Mouse (Mus musculus): ENCODE data around the gene Atg101. TPM values are rescaled to one million over a fixed set of nuclear protein-coding genes. Genes with fewer than 3 reads are reported as not detected.

Atg101 gene
- 30.7 and 34.8 TPM in 2 replicates for total RNA-seq (2017)

GRCm38 (mm10) chr15:101283911-101284750 lies at the start of gene Atg101:
TSS of gene Atg101 (plus strand) at chr15:101284272.
- peak; percentile 93 for ATAC-seq (replicated peaks; ENCODE audit: low read depth, poor library complexity, severe bottlenecking)

- no peak for ATAC-seq (replicated peaks; ENCODE audit: low read depth, poor library complexity, severe bottlenecking)
Measured at GRCm38 (mm10) chr15:101234611-101235341, 49.3 kb upstream of the Atg101 start.

DNA sequence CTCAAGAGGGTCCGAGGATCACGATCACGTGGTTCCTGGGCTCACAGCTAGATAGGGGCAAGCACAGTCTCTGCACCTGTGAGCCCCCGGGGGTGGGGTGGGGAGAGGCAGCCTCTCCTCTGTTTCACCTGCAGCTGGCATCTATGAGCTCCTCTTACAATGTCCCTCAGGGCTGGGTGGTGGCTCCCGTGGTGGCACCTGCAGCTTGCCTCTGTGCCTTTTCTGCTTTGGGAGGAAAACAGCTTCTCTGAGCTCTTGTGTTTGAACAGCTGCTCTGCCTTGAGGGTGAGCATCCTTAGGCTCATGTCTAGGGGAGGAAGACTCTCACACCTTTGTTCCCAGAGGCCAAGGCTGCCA lies 48.8 kb upstream of the Atg101 start:
- ATAC-seq (replicated peaks; ENCODE audit: low read depth, poor library complexity, severe bottlenecking) = no peak

- ATAC-seq (replicated peaks; ENCODE audit: low read depth, poor library complexity, severe bottlenecking) = no peak
Measured at GRCm38 (mm10) chr15:101235728-101236327, 48.2 kb upstream of the Atg101 start.

GRCm38 (mm10) chr15:101236878-101237277 lies 47.2 kb upstream of the Atg101 start:
- peak; percentile 62 for ATAC-seq (replicated peaks; ENCODE audit: low read depth, poor library complexity, severe bottlenecking)

DNA sequence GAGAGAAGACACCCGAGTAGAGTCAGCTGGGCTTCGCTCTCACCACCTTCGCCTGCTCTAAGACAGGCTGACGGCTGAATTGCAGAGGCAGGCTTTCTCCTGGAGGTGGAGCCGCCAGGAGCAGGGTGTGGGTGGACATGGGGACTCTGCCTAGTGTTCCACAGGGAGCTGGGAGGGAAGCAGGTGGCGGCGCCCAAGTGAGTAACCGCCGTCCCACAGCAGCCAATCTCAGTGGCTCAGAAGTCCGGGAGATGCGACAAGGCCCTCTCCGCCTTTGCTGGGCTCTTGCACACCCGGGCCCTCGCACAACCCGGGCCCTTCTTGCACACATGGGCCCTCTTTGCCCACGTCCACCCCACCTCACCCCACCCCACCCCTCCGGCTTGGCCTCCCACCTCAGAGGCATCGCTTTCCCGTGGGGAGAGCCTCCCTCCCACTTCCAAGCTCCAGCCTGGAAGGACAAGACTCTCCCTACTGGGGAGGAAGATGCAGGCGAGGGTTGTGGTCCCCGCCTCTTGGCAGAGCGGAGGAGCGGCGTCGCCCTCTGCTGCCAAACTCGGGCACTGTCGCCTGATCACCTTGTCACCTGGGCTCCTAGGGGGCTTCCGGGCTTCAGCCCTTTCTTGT lies 45.1 kb upstream of the Atg101 start:
- ATAC-seq (replicated peaks; ENCODE audit: low read depth, poor library complexity, severe bottlenecking) = no peak

- ATAC-seq (replicated peaks; ENCODE audit: low read depth, poor library complexity, severe bottlenecking) = no peak
Measured at GRCm38 (mm10) chr15:101239821-101240220, 44.3 kb upstream of the Atg101 start.

GRCm38 (mm10) chr15:101240799-101241204 lies 43.3 kb upstream of the Atg101 start:
- ATAC-seq (replicated peaks; ENCODE audit: low read depth, poor library complexity, severe bottlenecking) = peak; percentile 70

DNA sequence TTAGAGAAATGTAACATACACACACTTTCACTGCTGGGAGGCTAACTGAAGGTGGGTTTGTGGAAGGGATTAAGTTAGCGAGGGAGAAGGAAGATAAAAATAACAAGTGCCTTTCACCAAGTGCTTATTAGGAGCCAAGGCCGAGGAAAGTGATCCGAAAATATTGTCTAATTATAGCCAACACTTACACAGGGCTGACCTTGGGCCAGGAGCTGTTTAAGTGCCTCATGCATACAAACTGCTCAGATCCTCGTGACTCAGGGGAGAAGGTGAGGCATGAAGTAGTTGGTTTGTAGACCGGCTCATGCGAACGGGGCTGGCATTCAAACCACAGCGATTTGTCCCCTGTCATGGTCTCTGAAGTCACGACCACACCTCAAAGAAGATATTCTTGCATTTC lies 42.8 kb upstream of the Atg101 start:
- no peak for ATAC-seq (replicated peaks; ENCODE audit: low read depth, poor library complexity, severe bottlenecking)

DNA sequence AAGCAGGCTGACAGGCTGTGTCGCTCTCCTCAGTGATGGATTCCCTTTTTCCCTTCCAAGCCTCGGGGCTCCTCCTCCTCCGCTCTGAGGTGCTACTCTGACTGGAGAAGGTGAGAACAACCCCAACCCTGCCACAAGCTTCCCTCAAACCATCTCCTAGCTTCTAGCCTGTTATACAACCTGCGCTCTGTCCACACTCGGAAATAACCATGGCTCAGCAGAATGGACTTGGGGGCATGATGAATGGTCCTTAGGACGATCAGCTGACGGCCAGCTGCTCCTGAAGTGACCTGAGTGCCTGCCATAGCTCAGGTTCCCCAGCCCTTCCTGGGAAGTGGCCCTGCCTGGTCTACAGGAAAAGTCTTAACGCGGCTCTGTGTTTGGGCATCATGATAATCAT lies 42.2 kb upstream of the Atg101 start:
- no peak for ATAC-seq (replicated peaks; ENCODE audit: low read depth, poor library complexity, severe bottlenecking)

DNA sequence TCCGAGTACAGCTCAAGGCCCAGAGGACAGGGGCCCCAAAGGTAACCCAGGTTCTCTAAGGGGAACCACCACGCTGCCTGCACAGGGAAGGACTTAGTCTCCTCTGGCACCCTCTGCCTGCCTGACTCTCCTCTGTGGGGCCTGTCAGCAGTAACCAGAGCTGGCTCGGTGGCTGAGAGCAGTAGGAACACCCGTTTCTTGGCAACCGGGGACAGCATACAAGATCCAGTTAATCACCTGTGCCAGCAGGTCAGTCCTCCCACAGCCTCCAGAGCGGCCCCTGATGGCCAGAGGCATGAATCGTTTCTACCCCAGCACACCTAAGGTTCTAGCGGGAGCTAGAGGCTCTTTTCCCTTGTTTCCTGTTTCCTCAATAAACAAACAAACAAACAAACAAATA lies 41.4 kb upstream of the Atg101 start:
- no peak for ATAC-seq (replicated peaks; ENCODE audit: low read depth, poor library complexity, severe bottlenecking)

- ATAC-seq (replicated peaks; ENCODE audit: low read depth, poor library complexity, severe bottlenecking) = peak; percentile 37
Measured at GRCm38 (mm10) chr15:101244012-101244411, 40.1 kb upstream of the Atg101 start.

DNA sequence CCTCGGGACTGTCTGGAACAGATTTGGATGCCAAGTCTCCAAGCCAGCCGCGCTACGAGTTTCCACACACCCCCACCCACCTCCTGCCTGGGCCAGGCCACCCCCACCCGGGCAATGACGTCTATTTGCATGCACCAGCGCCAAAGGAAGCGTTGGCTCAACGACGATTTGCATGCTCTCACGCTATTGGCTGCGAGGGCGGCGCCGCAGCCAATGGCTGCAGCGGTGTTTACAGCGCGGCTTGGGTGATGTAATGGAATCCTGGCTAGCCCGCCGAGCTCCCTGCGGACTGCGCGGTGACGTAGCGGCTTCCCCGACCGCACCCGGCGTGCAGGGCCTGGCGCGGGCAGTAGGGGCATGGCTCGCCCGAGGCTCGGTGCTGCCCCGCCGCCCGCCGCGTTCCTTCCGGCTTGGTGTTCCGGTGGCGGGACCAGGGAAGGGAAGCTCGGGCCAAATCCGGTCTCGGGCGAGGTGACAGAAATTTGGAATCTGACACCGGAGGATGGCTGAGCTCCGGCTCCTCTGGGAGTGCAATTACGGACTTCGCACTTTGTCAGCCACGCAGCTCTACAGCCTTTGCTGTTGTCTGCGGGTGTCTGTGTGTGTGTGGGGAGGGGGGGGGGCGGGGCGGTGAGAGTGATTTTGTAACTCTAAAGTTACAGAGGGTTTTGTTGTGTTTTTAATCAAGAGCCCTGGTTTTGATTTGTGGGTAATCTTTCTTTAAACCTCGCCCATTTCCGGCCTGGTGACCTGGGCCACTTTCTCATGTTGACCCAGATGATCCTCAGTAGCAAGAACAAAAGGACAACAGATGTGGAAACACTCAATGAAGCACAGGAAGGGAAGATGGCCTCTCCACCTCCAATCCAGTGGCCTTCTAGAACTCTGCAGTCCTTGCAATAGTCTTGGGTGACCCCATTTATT lies 37.6 kb upstream of the Atg101 start:
- peak; percentile 89 for ATAC-seq (replicated peaks; ENCODE audit: low read depth, poor library complexity, severe bottlenecking)

DNA sequence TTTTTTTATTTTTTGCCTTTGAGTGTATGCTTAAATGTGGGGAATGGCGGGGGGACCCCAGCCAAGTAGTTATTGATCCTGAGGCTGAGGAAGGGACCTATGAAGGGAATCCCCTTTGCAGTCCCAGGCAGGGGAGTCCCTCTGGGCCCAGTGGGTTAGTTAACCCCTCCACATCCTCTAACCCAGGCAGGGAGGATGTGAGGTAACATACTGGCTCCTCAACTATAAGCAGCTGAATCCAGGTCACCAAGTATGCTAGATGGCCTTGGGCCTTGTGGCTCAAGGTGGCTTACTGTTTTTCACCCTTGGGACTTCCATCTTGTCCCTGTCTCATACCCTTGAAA lies 36.9 kb upstream of the Atg101 start:
- ATAC-seq (replicated peaks; ENCODE audit: low read depth, poor library complexity, severe bottlenecking) = no peak

GRCm38 (mm10) chr15:101248029-101248710 lies 35.9 kb upstream of the Atg101 start:
- peak; percentile 43 for ATAC-seq (replicated peaks; ENCODE audit: low read depth, poor library complexity, severe bottlenecking)

- ATAC-seq (replicated peaks; ENCODE audit: low read depth, poor library complexity, severe bottlenecking) = no peak
Measured at GRCm38 (mm10) chr15:101250220-101250800, 33.8 kb upstream of the Atg101 start.

- no peak for ATAC-seq (replicated peaks; ENCODE audit: low read depth, poor library complexity, severe bottlenecking)
Measured at GRCm38 (mm10) chr15:101251930-101252329, 32.1 kb upstream of the Atg101 start.

DNA sequence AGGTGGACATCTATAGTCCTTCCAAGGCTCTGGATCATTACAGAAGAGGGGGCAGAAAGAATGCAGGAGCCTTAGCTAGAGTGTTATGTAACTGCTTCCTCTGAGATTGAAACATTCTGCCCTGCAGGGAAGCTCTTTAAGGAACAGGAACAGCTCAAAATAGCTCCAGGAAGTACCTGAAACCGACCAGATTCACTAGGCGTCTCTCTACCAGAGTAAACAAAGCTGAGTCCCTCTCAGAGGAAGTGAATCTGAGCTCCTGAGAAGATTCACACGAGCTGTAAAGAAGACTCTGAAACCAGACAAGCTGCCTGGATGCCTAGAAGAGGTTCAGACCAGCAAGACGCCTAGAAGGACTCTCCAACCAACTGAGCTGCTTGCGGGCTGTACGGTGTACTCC lies 31.5 kb upstream of the Atg101 start:
- no peak for ATAC-seq (replicated peaks; ENCODE audit: low read depth, poor library complexity, severe bottlenecking)

DNA sequence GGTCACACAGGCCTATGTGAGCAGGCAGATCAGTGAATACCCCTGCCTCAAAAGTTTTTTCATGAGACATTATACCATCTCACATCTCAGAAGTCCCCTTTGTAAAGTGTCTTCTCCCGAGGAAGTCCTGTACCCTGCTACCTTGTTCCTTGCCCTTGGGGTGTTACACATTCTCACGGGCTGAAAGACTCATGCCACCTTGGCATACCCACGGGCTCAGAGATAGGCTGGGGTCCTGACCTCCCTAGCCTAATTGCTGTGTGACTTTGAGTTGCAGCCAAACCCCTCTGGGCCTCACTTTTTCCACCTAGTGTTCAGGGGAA lies 30.5 kb upstream of the Atg101 start:
- ATAC-seq (replicated peaks; ENCODE audit: low read depth, poor library complexity, severe bottlenecking) = no peak
